Mouse (Mus musculus): ENCODE measurements at regions not wholly inside any gene's neighbourhood (a gene's known extent, or its start where the extent isn't known, plus 50 kb on each side); places are given as distances from the start of the nearest gene placed in this dataset.

DNA sequence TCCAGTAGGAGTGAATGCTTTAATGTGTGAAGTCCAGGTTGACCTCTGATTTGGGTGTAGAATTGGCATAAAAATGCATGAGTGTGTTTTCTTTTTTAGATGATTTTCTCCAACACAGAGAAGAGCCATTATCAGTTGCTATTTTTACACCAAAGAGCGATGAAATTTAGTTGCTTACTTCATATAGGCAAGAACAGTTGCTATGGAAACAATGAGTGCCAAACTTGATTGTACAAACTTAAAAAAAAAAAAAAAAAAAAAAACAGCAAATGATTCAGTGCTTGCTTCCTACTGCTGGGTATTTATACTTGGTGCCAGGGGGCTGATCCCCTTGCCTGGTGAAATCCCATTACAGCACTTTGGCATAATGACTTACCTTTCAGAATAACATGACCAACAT, 268.0 kb downstream of the Sec23a start:
- 39% methylated on average over 1 of the region's 1 CpGs for WGBS
- Histone ChIP-seq H3K9ac (replicated peaks; ENCODE audit: low read length, poor library complexity, severe bottlenecking) (no peak overlapping the region), H3K27me3 (ENCODE audit: insufficient read depth, low read length) (no peaks in the 10 kb centered on the region), H3K4me3 (ENCODE audit: low read depth, low read length) (no peak overlapping the region), H3K36me3 (ENCODE audit: insufficient read depth, low read length) (no peaks in the 10 kb centered on the region), H3K27ac (ENCODE audit: low read depth, low read length) (no peak overlapping the region), H3K4me2 (ENCODE audit: low read depth, low read length, poor library complexity, severe bottlenecking) (no peak overlapping the region), H3K9me3 (ENCODE audit: low read length) (no peaks in the 10 kb centered on the region), H3K4me1 (ENCODE audit: insufficient read depth, low read length) (no peaks in the 10 kb centered on the region)
- ATAC-seq (ENCODE audit: low FRiP score), result no peak
- DNase-seq (ENCODE audit: low spot score), result peak; percentile 51
- no peak for TF ChIP-seq CTCF (IDR thresholded peaks at IDR 0.05)

DNA sequence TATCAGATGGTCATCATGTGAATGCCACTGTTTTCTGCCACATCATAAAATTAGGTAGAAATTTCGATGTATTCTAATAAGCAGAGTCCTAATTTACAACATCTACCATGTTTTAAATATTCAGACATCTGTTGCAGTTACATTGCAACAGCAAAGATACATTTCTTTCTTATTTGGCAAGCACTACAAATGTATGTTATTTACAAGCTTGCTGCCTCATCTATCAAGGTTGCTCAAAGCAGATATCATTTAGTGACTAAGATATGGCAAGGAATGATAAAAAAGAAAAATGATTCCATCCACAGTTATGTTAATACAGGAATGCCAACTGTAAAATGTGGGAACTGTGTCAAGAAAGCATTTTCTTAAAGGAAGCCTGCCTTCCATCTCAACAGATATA, 283.7 kb downstream of the Sec23a start:
- ATAC-seq (ENCODE audit: low FRiP score) (no peak), DNase-seq (ENCODE audit: low spot score) (no peak)
- Histone ChIP-seq H3K36me3 (ENCODE audit: insufficient read depth, low read length) (no peaks in the 10 kb centered on the region), H3K27ac (ENCODE audit: low read depth, low read length) (no peak overlapping the region), H3K9ac (replicated peaks; ENCODE audit: low read length, poor library complexity, severe bottlenecking) (no peak overlapping the region), H3K9me3 (ENCODE audit: low read length) (no peaks in the 10 kb centered on the region), H3K27me3 (ENCODE audit: insufficient read depth, low read length) (no peaks in the 10 kb centered on the region), H3K4me1 (ENCODE audit: insufficient read depth, low read length) (no peaks in the 10 kb centered on the region), H3K4me3 (ENCODE audit: low read depth, low read length) (no peak overlapping the region), H3K4me2 (ENCODE audit: low read depth, low read length, poor library complexity, severe bottlenecking) (no peak overlapping the region)
- 46% methylated on average over 1 of the region's 1 CpGs for WGBS
- TF ChIP-seq CTCF (IDR thresholded peaks at IDR 0.05), result no peak

DNA sequence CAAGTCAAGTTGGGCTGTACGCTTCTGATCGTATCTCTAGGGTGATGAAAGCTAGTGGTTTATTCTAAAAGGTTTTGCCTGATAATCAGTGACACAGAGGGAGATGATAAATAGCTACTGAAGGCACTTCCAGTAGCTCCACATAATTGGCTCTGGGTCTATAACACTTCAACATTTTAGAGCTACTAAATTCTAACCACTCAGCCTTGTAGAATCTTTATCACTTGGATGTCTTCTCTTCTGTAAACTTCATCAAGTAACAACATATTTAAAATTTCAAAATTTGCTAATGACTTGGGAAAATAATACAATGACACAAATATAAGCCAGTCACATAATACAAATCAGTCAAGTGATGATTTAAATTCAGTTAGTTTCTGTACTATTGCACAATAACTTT, 284.3 kb downstream of the Sec23a start:
- no peak for ATAC-seq (ENCODE audit: low FRiP score)
- Histone ChIP-seq H3K4me3 (ENCODE audit: low read depth, low read length) (no peak overlapping the region), H3K4me2 (ENCODE audit: low read depth, low read length, poor library complexity, severe bottlenecking) (no peak overlapping the region), H3K4me1 (ENCODE audit: insufficient read depth, low read length) (no peaks in the 10 kb centered on the region), H3K9ac (replicated peaks; ENCODE audit: low read length, poor library complexity, severe bottlenecking) (no peak overlapping the region), H3K9me3 (ENCODE audit: low read length) (no peaks in the 10 kb centered on the region), H3K27me3 (ENCODE audit: insufficient read depth, low read length) (no peaks in the 10 kb centered on the region), H3K27ac (ENCODE audit: low read depth, low read length) (no peak overlapping the region), H3K36me3 (ENCODE audit: insufficient read depth, low read length) (no peaks in the 10 kb centered on the region)
- WGBS, result 94% methylated on average over 2 of the region's 2 CpGs
- TF ChIP-seq CTCF (IDR thresholded peaks at IDR 0.05), result no peak
- no peak for DNase-seq (ENCODE audit: low spot score)

DNA sequence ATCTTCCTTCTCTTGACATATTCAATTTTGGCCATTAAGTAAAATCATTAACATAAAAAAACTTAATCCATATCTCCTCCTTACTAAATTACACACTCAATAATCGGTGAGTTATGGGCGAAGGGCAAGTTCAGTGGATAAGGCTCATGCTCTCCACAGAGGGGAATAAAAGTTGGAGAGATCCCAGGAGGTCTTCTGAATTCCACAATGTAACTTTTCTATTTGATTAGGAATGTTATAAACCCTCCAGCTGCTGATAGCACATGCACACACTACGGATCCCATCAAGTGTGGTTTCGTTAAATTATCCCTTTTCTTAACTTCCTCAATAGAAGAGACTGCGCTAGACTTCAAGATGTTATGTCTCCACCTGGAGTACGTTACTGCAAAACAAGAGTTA, 293.9 kb downstream of the Sec23a start:
- H3K4me1 ChIP-seq (ENCODE audit: insufficient read depth, low read length), result no peaks in the 10 kb centered on the region
- TF ChIP-seq CTCF (IDR thresholded peaks at IDR 0.05), result no peak
- DNase-seq (ENCODE audit: low spot score) (no peak), ATAC-seq (ENCODE audit: low FRiP score) (no peak)
- no peaks in the 10 kb centered on the region for H3K36me3 ChIP-seq (ENCODE audit: insufficient read depth, low read length)
- no peaks in the 10 kb centered on the region for H3K9me3 ChIP-seq (ENCODE audit: low read length)
- no peak overlapping the region for H3K27ac ChIP-seq (ENCODE audit: low read depth, low read length)
- WGBS, result 87% methylated on average over 6 of the region's 6 CpGs
- H3K4me3 ChIP-seq (ENCODE audit: low read depth, low read length), result no peak overlapping the region
- no peak overlapping the region for H3K9ac ChIP-seq (replicated peaks; ENCODE audit: low read length, poor library complexity, severe bottlenecking)
- no peaks in the 10 kb centered on the region for H3K27me3 ChIP-seq (ENCODE audit: insufficient read depth, low read length)
- no peak overlapping the region for H3K4me2 ChIP-seq (ENCODE audit: low read depth, low read length, poor library complexity, severe bottlenecking)

DNA sequence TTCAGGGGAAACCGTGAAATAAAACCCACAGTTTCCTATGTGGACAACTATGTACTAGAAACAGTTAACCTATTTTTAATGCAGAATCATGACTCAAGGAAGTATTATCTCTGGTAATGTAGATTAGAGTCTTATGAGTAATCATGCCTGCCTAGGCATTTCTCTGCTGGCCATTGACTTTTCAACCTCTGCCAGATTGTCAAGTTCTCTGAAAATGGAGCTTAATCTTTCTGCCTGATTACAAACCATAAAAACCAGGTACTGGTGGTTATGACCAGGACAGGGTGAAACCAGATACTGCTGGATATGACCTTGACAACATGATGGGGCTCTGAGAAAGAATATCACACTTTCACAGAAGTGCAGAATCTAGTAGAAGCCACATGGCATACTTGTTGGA, 297.6 kb downstream of the Sec23a start:
- WGBS, result 91% methylated on average over 1 of the region's 1 CpGs
- H3K4me1 ChIP-seq (ENCODE audit: insufficient read depth, low read length), result no peaks in the 10 kb centered on the region
- no peak overlapping the region for H3K4me2 ChIP-seq (ENCODE audit: low read depth, low read length, poor library complexity, severe bottlenecking)
- TF ChIP-seq CTCF (IDR thresholded peaks at IDR 0.05), result no peak
- no peak for DNase-seq (ENCODE audit: low spot score)
- no peak overlapping the region for H3K27ac ChIP-seq (ENCODE audit: low read depth, low read length)
- no peak overlapping the region for H3K4me3 ChIP-seq (ENCODE audit: low read depth, low read length)
- no peak overlapping the region for H3K9ac ChIP-seq (replicated peaks; ENCODE audit: low read length, poor library complexity, severe bottlenecking)
- H3K9me3 ChIP-seq (ENCODE audit: low read length), result no peaks in the 10 kb centered on the region
- no peaks in the 10 kb centered on the region for H3K36me3 ChIP-seq (ENCODE audit: insufficient read depth, low read length)
- no peak for ATAC-seq (ENCODE audit: low FRiP score)
- H3K27me3 ChIP-seq (ENCODE audit: insufficient read depth, low read length), result no peaks in the 10 kb centered on the region

DNA sequence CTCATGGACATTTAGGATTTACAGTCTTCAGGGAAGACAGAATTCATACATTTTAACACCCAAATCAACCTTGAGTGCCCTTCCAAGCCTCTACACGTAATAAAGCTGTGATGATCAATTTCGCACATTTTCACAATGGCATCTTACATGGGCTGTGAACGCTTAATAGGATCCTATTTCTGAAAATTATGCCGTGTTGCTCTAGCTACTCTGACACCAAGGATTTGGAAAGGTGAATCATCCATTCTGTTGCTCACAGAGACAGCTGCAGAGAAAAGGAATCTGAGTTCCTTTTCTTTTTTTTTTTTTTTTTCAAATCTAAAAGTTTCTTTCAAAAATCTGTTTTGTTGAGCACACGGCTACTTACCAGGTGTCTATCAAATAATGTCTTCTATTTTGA, 316.1 kb downstream of the Sec23a start:
- TF ChIP-seq CTCF (IDR thresholded peaks at IDR 0.05), result no peak
- 66% methylated on average over 5 of the region's 5 CpGs for WGBS
- Histone ChIP-seq H3K9me3 (ENCODE audit: low read length) (no peaks in the 10 kb centered on the region), H3K4me2 (ENCODE audit: low read depth, low read length, poor library complexity, severe bottlenecking) (no peak overlapping the region), H3K27me3 (ENCODE audit: insufficient read depth, low read length) (no peaks in the 10 kb centered on the region), H3K9ac (replicated peaks; ENCODE audit: low read length, poor library complexity, severe bottlenecking) (no peak overlapping the region), H3K27ac (ENCODE audit: low read depth, low read length) (no peak overlapping the region), H3K36me3 (ENCODE audit: insufficient read depth, low read length) (no peaks in the 10 kb centered on the region), H3K4me1 (ENCODE audit: insufficient read depth, low read length) (no peaks in the 10 kb centered on the region), H3K4me3 (ENCODE audit: low read depth, low read length) (no peak overlapping the region)
- DNase-seq (ENCODE audit: low spot score) (peak; percentile 4), ATAC-seq (ENCODE audit: low FRiP score) (no peak)
